Mouse (Mus musculus): ENCODE measurements around the gene Ankef1. TPM values are rescaled to one million over a fixed set of nuclear protein-coding genes. Genes with fewer than 3 reads are reported as not detected.

Ankef1 gene
- polyA plus RNA-seq, 1 experiment from 2014 or later = 0.47 TPM

- Histone ChIP-seq H3K9ac (no peak overlapping the region), H3K36me3 (no peaks in the 10 kb centered on the region), H3K27me3 (no peaks in the 10 kb centered on the region), H3K4me3 (no peak overlapping the region), H3K4me2 (no peak overlapping the region), H3K9me3 (no peaks in the 10 kb centered on the region), H3K27ac (0 out of 2 replicates have a peak overlapping the region, but pooled peaks have one; percentile 74), H3K4me1 (peaks cover 5% of the 10 kb centered on the region; the same call in 1 of the 2 replicates)
- WGBS = 80% methylated on average over 5 of the region's 5 CpGs
- ATAC-seq (ENCODE audit: insufficient number of reproducible peaks, low FRiP score, low TSS enrichment, low read depth) = no peak
Observed at GRCm38 (mm10) chr2:136512802-136513201, 11.1 kb downstream of the Ankef1 start.

GRCm38 (mm10) chr2:136513806-136514205, 12.1 kb downstream of the Ankef1 start:
- 41% methylated on average over 3 of the region's 3 CpGs for WGBS

GRCm38 (mm10) chr2:136515501-136515900, 13.8 kb downstream of the Ankef1 start:
- Histone ChIP-seq H3K9me3 (no peaks in the 10 kb centered on the region), H3K4me1 (peaks cover 5% of the 10 kb centered on the region; the same call in 1 of the 2 replicates), H3K9ac (no peak overlapping the region), H3K27ac (no peak overlapping the region), H3K27me3 (no peaks in the 10 kb centered on the region), H3K36me3 (no peaks in the 10 kb centered on the region), H3K4me2 (no peak overlapping the region), H3K4me3 (no peak overlapping the region)
- no peak for ATAC-seq (ENCODE audit: insufficient number of reproducible peaks, low FRiP score, low TSS enrichment, low read depth)
- WGBS = 69% methylated on average over 2 of the region's 2 CpGs

More at GRCm38 (mm10) chr2:136513806-136514205, 12.1 kb downstream of the Ankef1 start:
- Histone ChIP-seq H3K9ac (no peak overlapping the region), H3K27me3 (no peaks in the 10 kb centered on the region), H3K9me3 (no peaks in the 10 kb centered on the region), H3K4me1 (peaks cover 5% of the 10 kb centered on the region; the same call in 1 of the 2 replicates), H3K4me2 (no peak overlapping the region), H3K36me3 (no peaks in the 10 kb centered on the region), H3K27ac (peak overlapping the region; percentile 74; the same call in 1 of the 2 replicates), H3K4me3 (no peak overlapping the region)
- ATAC-seq (ENCODE audit: insufficient number of reproducible peaks, low FRiP score, low TSS enrichment, low read depth) = no peak

- ATAC-seq (ENCODE audit: insufficient number of reproducible peaks, low FRiP score, low TSS enrichment, low read depth) = no peak
- Histone ChIP-seq H3K27me3 (no peaks in the 10 kb centered on the region), H3K4me1 (peaks cover 3% of the 10 kb centered on the region; the same call in 1 of the 2 replicates), H3K9ac (no peak overlapping the region), H3K36me3 (no peaks in the 10 kb centered on the region), H3K27ac (no peak overlapping the region), H3K9me3 (no peaks in the 10 kb centered on the region), H3K4me2 (no peak overlapping the region), H3K4me3 (no peak overlapping the region)
- WGBS = 82% methylated on average over 7 of the region's 7 CpGs
Observed at GRCm38 (mm10) chr2:136528937-136529336, 27.2 kb downstream of the Ankef1 start.

- ATAC-seq (ENCODE audit: insufficient number of reproducible peaks, low FRiP score, low TSS enrichment, low read depth) = peak; percentile 94
- under 1% methylated on average over 23 of the region's 23 CpGs for WGBS
- H3K27me3 ChIP-seq = no peaks in the 10 kb centered on the region
Observed at GRCm38 (mm10) chr2:136532033-136532432, 30.3 kb downstream of the Ankef1 start.

GRCm38 (mm10) chr2:136558020-136558419, 56.3 kb downstream of the Ankef1 start:
- 63% methylated on average over 5 of the region's 5 CpGs for WGBS
- no peaks in the 10 kb centered on the region for H3K9me3 ChIP-seq
- H3K27ac ChIP-seq = no peak overlapping the region
- no peaks in the 10 kb centered on the region for H3K4me1 ChIP-seq
- no peaks in the 10 kb centered on the region for H3K36me3 ChIP-seq
- no peak overlapping the region for H3K4me2 ChIP-seq
- no peaks in the 10 kb centered on the region for H3K27me3 ChIP-seq
- H3K9ac ChIP-seq = no peak overlapping the region
- H3K4me3 ChIP-seq = no peak overlapping the region
- no peak for ATAC-seq (ENCODE audit: insufficient number of reproducible peaks, low FRiP score, low TSS enrichment, low read depth)

More at GRCm38 (mm10) chr2:136532033-136532432, 30.3 kb downstream of the Ankef1 start:
- Histone ChIP-seq H3K9ac (no peak overlapping the region), H3K4me3 (peak overlapping the region; percentile 52), H3K4me1 (peaks cover 3% of the 10 kb centered on the region; the same call in 1 of the 2 replicates), H3K27ac (no peak overlapping the region), H3K4me2 (peak overlapping the region; percentile 73), H3K36me3 (no peaks in the 10 kb centered on the region), H3K9me3 (no peaks in the 10 kb centered on the region)

GRCm38 (mm10) chr2:136562336-136562735, 60.6 kb downstream of the Ankef1 start:
- no peak overlapping the region for H3K27ac ChIP-seq
- H3K9me3 ChIP-seq = no peaks in the 10 kb centered on the region
- H3K36me3 ChIP-seq = no peaks in the 10 kb centered on the region
- no peak overlapping the region for H3K4me3 ChIP-seq
- H3K4me2 ChIP-seq = no peak overlapping the region
- WGBS = 84% methylated on average over 1 of the region's 1 CpGs
- no peak for ATAC-seq (ENCODE audit: insufficient number of reproducible peaks, low FRiP score, low TSS enrichment, low read depth)
- H3K9ac ChIP-seq = no peak overlapping the region
- H3K27me3 ChIP-seq = no peaks in the 10 kb centered on the region
- no peaks in the 10 kb centered on the region for H3K4me1 ChIP-seq

GRCm38 (mm10) chr2:136570856-136571255, 69.1 kb downstream of the Ankef1 start:
- H3K27me3 ChIP-seq = no peaks in the 10 kb centered on the region
- ATAC-seq (ENCODE audit: insufficient number of reproducible peaks, low FRiP score, low TSS enrichment, low read depth) = no peak
- H3K9me3 ChIP-seq = no peaks in the 10 kb centered on the region
- H3K27ac ChIP-seq = no peak overlapping the region
- WGBS = 69% methylated on average over 2 of the region's 2 CpGs
- H3K4me1 ChIP-seq = no peaks in the 10 kb centered on the region
- H3K4me3 ChIP-seq = no peak overlapping the region
- H3K9ac ChIP-seq = no peak overlapping the region
- no peak overlapping the region for H3K4me2 ChIP-seq
- H3K36me3 ChIP-seq = no peaks in the 10 kb centered on the region

- Histone ChIP-seq H3K36me3 (no peaks in the 10 kb centered on the region), H3K27ac (no peak overlapping the region), H3K4me1 (no peaks in the 10 kb centered on the region), H3K9ac (no peak overlapping the region), H3K27me3 (no peaks in the 10 kb centered on the region), H3K9me3 (no peaks in the 10 kb centered on the region), H3K4me3 (no peak overlapping the region), H3K4me2 (no peak overlapping the region)
- ATAC-seq (ENCODE audit: insufficient number of reproducible peaks, low FRiP score, low TSS enrichment, low read depth) = no peak
- WGBS = 66% methylated on average over 2 of the region's 2 CpGs
Observed at GRCm38 (mm10) chr2:136582762-136583161, 81.1 kb downstream of the Ankef1 start.

GRCm38 (mm10) chr2:136588811-136589210, 87.1 kb downstream of the Ankef1 start:
- WGBS = 39% methylated on average over 2 of the region's 2 CpGs
- Histone ChIP-seq H3K36me3 (no peaks in the 10 kb centered on the region), H3K4me2 (no peak overlapping the region), H3K4me3 (no peak overlapping the region), H3K9ac (no peak overlapping the region), H3K9me3 (no peaks in the 10 kb centered on the region), H3K4me1 (no peaks in the 10 kb centered on the region), H3K27ac (no peak overlapping the region), H3K27me3 (no peaks in the 10 kb centered on the region)
- no peak for ATAC-seq (ENCODE audit: insufficient number of reproducible peaks, low FRiP score, low TSS enrichment, low read depth)

GRCm38 (mm10) chr2:136596451-136596850, 94.7 kb downstream of the Ankef1 start:
- no peaks in the 10 kb centered on the region for H3K27me3 ChIP-seq
- H3K4me3 ChIP-seq = no peak overlapping the region
- no peak overlapping the region for H3K27ac ChIP-seq
- no peak overlapping the region for H3K9ac ChIP-seq
- no peaks in the 10 kb centered on the region for H3K9me3 ChIP-seq
- WGBS = 25% methylated on average over 3 of the region's 3 CpGs
- H3K4me2 ChIP-seq = no peak overlapping the region
- H3K36me3 ChIP-seq = no peaks in the 10 kb centered on the region
- no peaks in the 10 kb centered on the region for H3K4me1 ChIP-seq
- ATAC-seq (ENCODE audit: insufficient number of reproducible peaks, low FRiP score, low TSS enrichment, low read depth) = no peak

GRCm38 (mm10) chr2:136598743-136599142, 97.0 kb downstream of the Ankef1 start:
- H3K4me2 ChIP-seq = no peak overlapping the region
- H3K9ac ChIP-seq = no peak overlapping the region
- no peaks in the 10 kb centered on the region for H3K9me3 ChIP-seq
- H3K36me3 ChIP-seq = no peaks in the 10 kb centered on the region
- no peaks in the 10 kb centered on the region for H3K4me1 ChIP-seq
- ATAC-seq (ENCODE audit: insufficient number of reproducible peaks, low FRiP score, low TSS enrichment, low read depth) = no peak
- WGBS = 78% methylated on average over 6 of the region's 6 CpGs
- H3K4me3 ChIP-seq = no peak overlapping the region
- no peak overlapping the region for H3K27ac ChIP-seq
- no peaks in the 10 kb centered on the region for H3K27me3 ChIP-seq

GRCm38 (mm10) chr2:136600651-136601170, 99.0 kb downstream of the Ankef1 start:
- WGBS = 77% methylated on average over 5 of the region's 5 CpGs
- no peak for ATAC-seq (ENCODE audit: insufficient number of reproducible peaks, low FRiP score, low TSS enrichment, low read depth)

More at GRCm38 (mm10) chr2:136600651-136601170, 99.0 kb downstream of the Ankef1 start:
- Histone ChIP-seq H3K4me2 (no peak overlapping the region), H3K9ac (no peak overlapping the region), H3K27ac (no peak overlapping the region), H3K4me3 (no peak overlapping the region), H3K4me1 (no peaks in the 10 kb centered on the region), H3K36me3 (no peaks in the 10 kb centered on the region), H3K27me3 (no peaks in the 10 kb centered on the region), H3K9me3 (no peaks in the 10 kb centered on the region)

Data from limb, embryonic 15.5 days (tissue).